Mouse (Mus musculus): ENCODE measurements at regions not wholly inside any gene's neighbourhood (a gene's known extent, or its start where the extent isn't known, plus 50 kb on each side); places are given as distances from the start of the nearest gene placed in this dataset.

DNA sequence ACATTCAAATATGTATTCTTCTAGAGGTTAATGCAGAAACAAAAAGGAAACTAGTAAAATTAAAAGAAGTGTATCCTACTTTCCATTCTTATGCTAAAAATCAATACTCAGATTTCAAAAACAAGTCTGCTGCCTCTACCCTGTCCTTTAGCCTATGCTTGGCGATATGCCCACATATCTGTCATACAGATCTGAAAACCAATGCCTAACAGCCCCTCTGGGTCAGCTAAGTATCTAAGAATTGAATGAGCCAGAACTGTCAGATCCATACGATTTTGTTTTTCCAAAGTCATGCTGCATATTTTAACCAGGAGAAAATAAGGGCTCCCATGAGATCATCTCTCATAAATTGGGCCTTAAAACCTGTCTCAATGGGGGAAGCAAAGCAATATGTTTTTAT, 395.7 kb upstream of the Gm10306 start:
- TF ChIP-seq EP300 (IDR thresholded peaks at IDR 0.05) (no peak), CTCF (IDR thresholded peaks at IDR 0.05) (no peak)
- ATAC-seq = no peak
- no peak for DNase-seq (ENCODE audit: low spot score)
- Histone ChIP-seq H3K4me2 (replicated peaks; ENCODE audit: low read depth, low read length) (no peak overlapping the region), H3K27ac (ENCODE audit: low read length) (no peak overlapping the region), H3K27me3 (replicated peaks; ENCODE audit: insufficient read depth, low read length) (no peaks in the 10 kb centered on the region), H3K4me1 (ENCODE audit: insufficient read depth, low read depth, low read length) (no peaks in the 10 kb centered on the region), H3K4me3 (ENCODE audit: low read depth, low read length) (no peak overlapping the region), H3K9ac (replicated peaks; ENCODE audit: low read depth) (no peak overlapping the region), H3K36me3 (ENCODE audit: insufficient read depth, low read length) (no peaks in the 10 kb centered on the region), H3K9me3 (ENCODE audit: low read length) (no peaks in the 10 kb centered on the region)
- WGBS = 57% methylated on average over 2 of the region's 2 CpGs

DNA sequence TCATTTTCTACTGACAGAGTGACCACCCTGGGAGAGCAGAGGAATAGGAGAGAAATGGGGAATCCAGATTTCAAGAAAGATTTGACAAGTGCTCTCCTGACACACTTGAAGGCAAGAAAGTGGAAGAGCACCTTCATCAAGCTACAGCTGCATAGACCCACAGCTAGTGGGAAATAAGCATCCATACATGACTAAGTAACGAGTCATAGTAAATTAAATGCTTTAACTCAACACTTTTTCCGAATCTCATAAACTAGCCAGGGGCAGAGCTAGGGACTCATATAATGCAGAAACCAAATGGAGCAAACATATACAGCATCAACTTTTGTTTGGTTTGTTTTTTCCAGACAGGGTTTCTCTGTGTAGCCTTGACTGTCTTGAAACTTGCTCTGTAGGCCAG, 383.2 kb upstream of the Gm10306 start:
- no peak overlapping the region for H3K4me3 ChIP-seq (ENCODE audit: low read depth, low read length)
- DNase-seq (ENCODE audit: low spot score) = no peak
- no peak overlapping the region for H3K4me2 ChIP-seq (replicated peaks; ENCODE audit: low read depth, low read length)
- no peaks in the 10 kb centered on the region for H3K9me3 ChIP-seq (ENCODE audit: low read length)
- no peak overlapping the region for H3K27ac ChIP-seq (ENCODE audit: low read length)
- WGBS = 90% methylated on average over 2 of the region's 2 CpGs
- H3K4me1 ChIP-seq (ENCODE audit: insufficient read depth, low read depth, low read length) = no peaks in the 10 kb centered on the region
- TF ChIP-seq CTCF (IDR thresholded peaks at IDR 0.05) (no peak), EP300 (IDR thresholded peaks at IDR 0.05) (no peak)
- no peak for ATAC-seq
- H3K9ac ChIP-seq (replicated peaks; ENCODE audit: low read depth) = no peak overlapping the region
- no peaks in the 10 kb centered on the region for H3K27me3 ChIP-seq (replicated peaks; ENCODE audit: insufficient read depth, low read length)
- H3K36me3 ChIP-seq (ENCODE audit: insufficient read depth, low read length) = no peaks in the 10 kb centered on the region

DNA sequence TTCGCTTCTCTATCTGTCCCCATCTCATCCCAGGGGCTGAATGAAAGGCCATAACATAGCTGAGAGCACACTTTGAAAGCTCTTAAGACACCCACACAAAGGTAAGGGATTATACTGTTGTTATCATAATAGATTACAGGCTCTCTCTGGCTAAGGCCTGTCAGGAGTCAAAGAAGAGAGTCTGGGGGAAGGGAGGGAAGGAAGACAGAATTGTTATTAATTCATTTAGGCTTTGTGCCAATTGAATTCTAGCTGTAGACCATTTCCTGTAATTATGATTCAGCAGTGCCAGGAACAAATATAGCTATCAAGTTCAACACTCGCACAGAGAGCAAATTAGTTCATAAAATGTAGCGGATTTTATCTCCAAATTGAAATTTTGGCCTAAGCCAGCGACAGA, 369.3 kb upstream of the Gm10306 start:
- 49% methylated on average over 4 of the region's 4 CpGs for WGBS
- TF ChIP-seq CTCF (IDR thresholded peaks at IDR 0.05) (no peak), EP300 (IDR thresholded peaks at IDR 0.05) (no peak)
- Histone ChIP-seq H3K9me3 (ENCODE audit: low read length) (no peaks in the 10 kb centered on the region), H3K9ac (replicated peaks; ENCODE audit: low read depth) (no peak overlapping the region), H3K4me2 (replicated peaks; ENCODE audit: low read depth, low read length) (no peak overlapping the region), H3K4me3 (ENCODE audit: low read depth, low read length) (no peak overlapping the region), H3K4me1 (ENCODE audit: insufficient read depth, low read depth, low read length) (no peaks in the 10 kb centered on the region), H3K27me3 (replicated peaks; ENCODE audit: insufficient read depth, low read length) (no peaks in the 10 kb centered on the region), H3K27ac (ENCODE audit: low read length) (no peak overlapping the region), H3K36me3 (ENCODE audit: insufficient read depth, low read length) (no peaks in the 10 kb centered on the region)
- peak; percentile 36 for DNase-seq (ENCODE audit: low spot score)
- no peak for ATAC-seq

DNA sequence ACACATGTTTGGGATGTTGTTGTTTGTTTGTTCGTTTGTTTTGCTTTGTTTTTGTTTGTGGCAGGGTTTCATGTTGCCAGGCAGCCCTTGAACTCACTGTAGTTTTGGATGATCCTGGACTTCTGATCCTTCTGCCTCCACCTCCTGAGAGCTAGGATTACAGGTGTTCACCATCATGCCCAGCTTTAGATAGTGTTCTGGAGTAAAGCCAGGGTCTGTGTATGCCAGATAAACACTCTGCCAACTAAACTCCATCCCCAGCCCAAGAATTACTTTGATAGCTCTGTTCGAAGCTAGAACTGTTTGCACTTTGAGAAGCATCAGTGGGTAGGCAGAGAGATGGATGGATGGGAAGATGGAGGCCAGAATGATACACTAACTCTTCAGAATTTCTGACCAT, 368.0 kb upstream of the Gm10306 start:
- WGBS = 35% methylated on average over 2 of the region's 2 CpGs
- ATAC-seq = no peak

DNA sequence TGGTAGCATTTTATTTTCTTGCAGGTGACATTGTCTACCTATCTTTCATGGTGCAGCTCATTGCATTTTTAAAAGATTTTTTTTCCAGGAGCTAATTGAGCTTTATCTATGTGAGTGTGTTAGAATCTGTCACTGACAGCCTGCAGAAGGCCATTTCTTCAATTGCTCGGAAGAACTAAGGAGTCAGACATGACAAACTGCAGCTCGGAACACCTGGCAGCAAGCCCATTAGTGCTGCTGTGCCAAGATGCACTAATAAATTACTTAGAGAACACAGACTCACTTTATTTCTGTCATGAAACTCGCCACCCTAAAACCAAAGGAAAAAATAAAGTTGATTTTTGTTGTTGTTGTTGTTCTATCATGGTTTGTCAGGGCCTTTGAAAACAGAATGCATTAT, 367.5 kb upstream of the Gm10306 start:
- no peaks in the 10 kb centered on the region for H3K36me3 ChIP-seq (ENCODE audit: insufficient read depth, low read length)
- no peaks in the 10 kb centered on the region for H3K27me3 ChIP-seq (replicated peaks; ENCODE audit: insufficient read depth, low read length)
- no peak overlapping the region for H3K4me2 ChIP-seq (replicated peaks; ENCODE audit: low read depth, low read length)
- no peaks in the 10 kb centered on the region for H3K4me1 ChIP-seq (ENCODE audit: insufficient read depth, low read depth, low read length)
- 25% methylated on average over 3 of the region's 3 CpGs for WGBS
- no peak overlapping the region for H3K9ac ChIP-seq (replicated peaks; ENCODE audit: low read depth)
- peak; percentile 23 for DNase-seq (ENCODE audit: low spot score)
- H3K27ac ChIP-seq (ENCODE audit: low read length) = no peak overlapping the region
- no peak for TF ChIP-seq EP300 (IDR thresholded peaks at IDR 0.05)
- TF ChIP-seq CTCF (IDR thresholded peaks at IDR 0.05) = no peak
- H3K4me3 ChIP-seq (ENCODE audit: low read depth, low read length) = no peak overlapping the region
- no peak for ATAC-seq
- no peaks in the 10 kb centered on the region for H3K9me3 ChIP-seq (ENCODE audit: low read length)

More for the DNA sequence above, 368.0 kb upstream of the Gm10306 start:
- TF ChIP-seq EP300 (IDR thresholded peaks at IDR 0.05) (no peak), CTCF (IDR thresholded peaks at IDR 0.05) (no peak)
- H3K36me3 ChIP-seq (ENCODE audit: insufficient read depth, low read length) = no peaks in the 10 kb centered on the region
- H3K27me3 ChIP-seq (replicated peaks; ENCODE audit: insufficient read depth, low read length) = no peaks in the 10 kb centered on the region
- no peak overlapping the region for H3K9ac ChIP-seq (replicated peaks; ENCODE audit: low read depth)
- no peak overlapping the region for H3K4me2 ChIP-seq (replicated peaks; ENCODE audit: low read depth, low read length)
- no peak overlapping the region for H3K27ac ChIP-seq (ENCODE audit: low read length)
- no peaks in the 10 kb centered on the region for H3K4me1 ChIP-seq (ENCODE audit: insufficient read depth, low read depth, low read length)
- H3K9me3 ChIP-seq (ENCODE audit: low read length) = no peaks in the 10 kb centered on the region
- no peak overlapping the region for H3K4me3 ChIP-seq (ENCODE audit: low read depth, low read length)
- DNase-seq (ENCODE audit: low spot score) = no peak

DNA sequence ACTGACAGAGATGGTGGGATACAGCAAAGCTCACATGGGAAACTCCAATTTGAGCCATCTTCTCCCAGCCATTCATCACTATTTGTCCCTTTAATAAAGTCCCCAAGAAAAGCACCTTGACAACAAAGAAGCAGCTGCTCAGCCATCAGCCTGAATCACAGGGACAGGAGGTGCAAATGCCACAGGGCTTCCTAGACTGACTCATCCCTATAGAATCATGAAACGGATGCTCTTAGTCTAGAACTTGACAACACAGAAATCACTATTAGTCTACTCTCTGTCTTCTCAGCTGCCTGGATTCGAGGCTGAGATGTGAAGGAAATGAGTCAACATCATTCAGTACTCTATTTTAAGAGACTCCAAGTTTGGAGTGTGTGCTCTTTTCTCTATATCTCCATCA, 365.4 kb upstream of the Gm10306 start:
- TF ChIP-seq EP300 (IDR thresholded peaks at IDR 0.05) (no peak), CTCF (IDR thresholded peaks at IDR 0.05) (no peak)

DNA sequence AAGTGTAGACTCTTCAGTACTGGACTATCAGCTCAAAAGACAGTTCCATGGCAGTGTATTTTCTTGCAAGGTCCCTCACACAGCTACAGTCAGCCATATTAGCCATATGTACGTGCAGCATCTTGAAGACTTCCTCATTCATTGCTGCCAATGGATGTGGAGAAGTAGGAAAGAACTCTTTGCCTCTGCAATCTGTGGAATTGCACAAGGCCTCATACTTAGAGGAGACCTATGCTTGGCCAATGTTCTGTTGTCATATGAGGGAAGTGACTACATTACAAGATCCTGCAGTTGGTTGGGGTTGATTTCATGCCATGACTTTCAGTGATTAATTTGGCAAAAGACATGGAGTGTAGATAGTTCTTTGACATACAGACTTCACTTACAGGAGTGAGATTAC, 340.1 kb upstream of the Gm10306 start:
- Histone ChIP-seq H3K9me3 (ENCODE audit: low read length) (no peaks in the 10 kb centered on the region), H3K27ac (ENCODE audit: low read length) (no peak overlapping the region), H3K4me3 (ENCODE audit: low read depth, low read length) (no peak overlapping the region), H3K4me1 (ENCODE audit: insufficient read depth, low read depth, low read length) (no peaks in the 10 kb centered on the region), H3K4me2 (replicated peaks; ENCODE audit: low read depth, low read length) (no peak overlapping the region), H3K27me3 (replicated peaks; ENCODE audit: insufficient read depth, low read length) (no peaks in the 10 kb centered on the region), H3K36me3 (ENCODE audit: insufficient read depth, low read length) (no peaks in the 10 kb centered on the region), H3K9ac (replicated peaks; ENCODE audit: low read depth) (no peak overlapping the region)
- WGBS = 81% methylated on average over 1 of the region's 1 CpGs
- no peak for TF ChIP-seq EP300 (IDR thresholded peaks at IDR 0.05)
- DNase-seq (ENCODE audit: low spot score) = no peak
- ATAC-seq = no peak

More for the DNA sequence above, 365.4 kb upstream of the Gm10306 start:
- no peak for DNase-seq (ENCODE audit: low spot score)
- Histone ChIP-seq H3K36me3 (ENCODE audit: insufficient read depth, low read length) (no peaks in the 10 kb centered on the region), H3K27me3 (replicated peaks; ENCODE audit: insufficient read depth, low read length) (no peaks in the 10 kb centered on the region), H3K4me3 (ENCODE audit: low read depth, low read length) (no peak overlapping the region), H3K4me1 (ENCODE audit: insufficient read depth, low read depth, low read length) (no peaks in the 10 kb centered on the region), H3K9me3 (ENCODE audit: low read length) (no peaks in the 10 kb centered on the region), H3K4me2 (replicated peaks; ENCODE audit: low read depth, low read length) (no peak overlapping the region), H3K27ac (ENCODE audit: low read length) (no peak overlapping the region), H3K9ac (replicated peaks; ENCODE audit: low read depth) (no peak overlapping the region)
- no peak for ATAC-seq
- 45% methylated on average over 2 of the region's 2 CpGs for WGBS
